Mouse (Mus musculus) hindbrain, postnatal 0 days (tissue): ENCODE measurements around the gene Pgf. TPM values are rescaled to one million over a fixed set of nuclear protein-coding genes. Genes with fewer than 3 reads are reported as not detected.

Experiments used
- ATAC-seq: fragments of 200-750 bp; cut with Nextera tagmentation; 2 replicates; pipeline ENCODE4 v1.8.0; 2017; ENCODE audit warnings: mild to moderate bottlenecking, moderate TSS enrichment, moderate library complexity
- DNase-seq: peaks from one replicate; pipeline ENCODE4 v3.0.0-alpha.2; 2015; ENCODE audit warnings: low spot score
- H3K27ac ChIP-seq: fragments of 300-500 bp; sonication (generic); 2 replicates; pipeline ENCODE4 v1.5.1; 2014; ENCODE audit warnings: mild to moderate bottlenecking
- H3K27me3 ChIP-seq: fragments of 300-500 bp; sonication (generic); 2 replicates; pipeline ENCODE4 v1.6.1; 2014; ENCODE audit warnings: low read length, mixed read lengths; ENCODE audit not compliant: insufficient read depth
- H3K36me3 ChIP-seq: fragments of 300-500 bp; sonication (generic); 2 replicates; pipeline ENCODE4 v1.6.1; 2014; ENCODE audit warnings: low read length, mixed read lengths; ENCODE audit not compliant: insufficient read depth
- H3K4me1 ChIP-seq: fragments of 300-500 bp; sonication (generic); 2 replicates; pipeline ENCODE4 v1.6.1; 2014; ENCODE audit warnings: antibody characterized with exemption, low read length, mixed read lengths; ENCODE audit not compliant: insufficient read depth
- H3K4me2 ChIP-seq: fragments of 300-500 bp; sonication (generic); 2 replicates; pipeline ENCODE4 v1.6.1; 2014; ENCODE audit warnings: low read depth, mild to moderate bottlenecking, low read length, moderate library complexity, mixed read lengths
- H3K4me3 ChIP-seq: fragments of 300-500 bp; sonication (generic); 2 replicates; pipeline ENCODE4 v1.5.1; 2014; ENCODE audit warnings: low read length
- H3K9ac ChIP-seq: fragments of 300-500 bp; sonication (generic); replicated peaks from 2 replicates; pipeline ENCODE4 v1.6.1; 2014; ENCODE audit warnings: mild to moderate bottlenecking, low read length, moderate library complexity, mixed read lengths
- H3K9me3 ChIP-seq: fragments of 300-500 bp; sonication (generic); 2 replicates; pipeline ENCODE4 v1.6.1; 2016; ENCODE audit warnings: low read length, mixed read lengths
- CTCF ChIP-seq: IDR thresholded peaks from 2 replicates; pipeline ENCODE4 v1.5.1; 2016; ENCODE audit warnings: antibody characterized with exemption, control low read depth, low read depth
- WGBS: fragments of 180-500 bp; shearing (Covaris S2); extraction: QIAGEN DNeasy Blood & Tissue Kit; methylation state at CpG from one replicate; pipeline ENCODE4 v1.1.7; 2014; 5-methylcytosine and 5-hydroxymethylcytosine counted together
- polyA plus RNA-seq: library from polyadenylated mRNA; unstranded; fragments of >200 nt; fragmentation: Nextera tagmentation; extraction: Ambion mirVana; gene quantifications from 2 replicates; pipeline ENCODE4 v1.2.1, GENCODE M21; 2015
- total RNA-seq: library from RNA; depleted of rRNA; stranded (reverse); fragments of >200 nt; gene quantifications from 2 replicates; pipeline ENCODE4 v1.2.3, GENCODE M21; 2014

Gene Pgf
- total and polyA plus RNA-seq, 2 experiments from 2014 or later = 5.0 to 10.0 TPM

GRCm38 (mm10) chr12:85174016-85174415 lies 3.6 kb downstream of the Pgf start:
- TF ChIP-seq CTCF = no peak
- Histone ChIP-seq H3K9ac (no peak overlapping the region; the same call in 1 of the 2 replicates), H3K4me3 (no peak overlapping the region), H3K27me3 (peaks cover 3% of the 10 kb centered on the region; the same call in 1 of the 2 replicates), H3K36me3 (no peaks in the 10 kb centered on the region), H3K4me1 (peaks cover 35% of the 10 kb centered on the region), H3K27ac (no peak overlapping the region; the same call in 1 of the 2 replicates), H3K9me3 (no peaks in the 10 kb centered on the region), H3K4me2 (peak overlapping the region; percentile 64)
- DNase-seq (peak; percentile 56), ATAC-seq (no peak)
- WGBS = 49% methylated on average over 7 of the region's 7 CpGs

DNA sequence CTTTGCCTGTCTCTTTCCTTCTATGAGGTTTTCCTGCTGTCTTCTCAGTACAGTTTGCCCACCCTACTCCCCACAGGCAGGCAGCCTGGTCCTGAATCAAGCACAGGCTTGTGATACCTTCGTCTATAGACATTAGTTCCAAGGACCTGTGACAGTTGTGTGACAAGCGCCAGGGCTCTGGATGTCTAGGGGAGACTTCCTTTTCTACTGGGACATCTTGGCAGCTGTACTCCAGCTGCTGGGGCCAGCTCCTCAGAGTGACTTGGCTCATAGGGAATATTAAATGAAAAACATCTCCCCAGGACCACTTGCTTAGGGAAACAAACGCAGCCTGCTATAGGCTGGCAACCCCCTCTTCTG lies 6.7 kb downstream of the Pgf start:
- Histone ChIP-seq H3K4me2 (no peak overlapping the region), H3K27ac (peak overlapping the region; percentile 66), H3K4me3 (no peak overlapping the region), H3K4me1 (peaks cover 20% of the 10 kb centered on the region), H3K9me3 (no peaks in the 10 kb centered on the region), H3K9ac (no peak overlapping the region), H3K27me3 (no peaks in the 10 kb centered on the region), H3K36me3 (no peaks in the 10 kb centered on the region)
- ATAC-seq = no peak
- DNase-seq = no peak
- TF ChIP-seq CTCF = no peak
- 70% methylated on average over 3 of the region's 3 CpGs for WGBS

DNA sequence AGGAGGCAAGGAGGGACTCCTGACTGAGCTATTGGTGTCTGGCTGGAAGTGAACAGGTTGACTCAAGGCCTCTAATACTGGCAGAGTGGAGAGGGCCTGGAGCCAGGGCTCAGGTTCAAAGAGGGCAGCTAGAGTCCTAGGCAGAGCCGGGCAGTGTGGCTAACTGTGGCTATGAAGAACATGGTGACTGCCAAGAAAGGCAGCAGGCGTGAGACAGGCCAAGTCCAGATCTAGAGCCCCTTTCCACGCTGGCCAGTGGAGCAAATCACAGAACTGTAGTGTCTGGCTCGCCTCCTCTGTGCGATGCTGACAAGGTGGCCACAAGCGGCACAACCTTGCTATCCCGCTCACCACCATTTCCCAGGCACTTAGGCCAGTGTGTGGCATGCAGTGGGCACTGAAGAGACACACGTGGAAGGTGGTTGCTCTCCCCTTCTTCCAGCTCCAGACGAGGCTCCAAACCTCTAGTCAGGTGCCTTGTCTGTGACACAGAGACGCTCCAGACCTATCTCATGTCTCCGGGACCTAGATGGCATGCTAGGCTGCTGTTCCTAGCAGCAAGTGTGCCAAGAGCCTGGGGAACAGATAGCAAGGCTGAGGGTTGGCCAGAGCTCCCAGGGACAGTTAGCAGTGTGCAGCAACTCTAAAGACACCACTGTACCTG lies 7.2 kb downstream of the Pgf start:
- Histone ChIP-seq H3K36me3 (no peaks in the 10 kb centered on the region), H3K4me1 (peaks cover 15% of the 10 kb centered on the region), H3K9me3 (no peaks in the 10 kb centered on the region), H3K4me3 (no peak overlapping the region), H3K4me2 (no peak overlapping the region), H3K27me3 (no peaks in the 10 kb centered on the region), H3K27ac (peak overlapping the region; percentile 66), H3K9ac (no peak overlapping the region)
- WGBS = 68% methylated on average over 11 of the region's 11 CpGs
- peak; percentile 52 for DNase-seq
- ATAC-seq = peak; percentile 63
- TF ChIP-seq CTCF = no peak

DNA sequence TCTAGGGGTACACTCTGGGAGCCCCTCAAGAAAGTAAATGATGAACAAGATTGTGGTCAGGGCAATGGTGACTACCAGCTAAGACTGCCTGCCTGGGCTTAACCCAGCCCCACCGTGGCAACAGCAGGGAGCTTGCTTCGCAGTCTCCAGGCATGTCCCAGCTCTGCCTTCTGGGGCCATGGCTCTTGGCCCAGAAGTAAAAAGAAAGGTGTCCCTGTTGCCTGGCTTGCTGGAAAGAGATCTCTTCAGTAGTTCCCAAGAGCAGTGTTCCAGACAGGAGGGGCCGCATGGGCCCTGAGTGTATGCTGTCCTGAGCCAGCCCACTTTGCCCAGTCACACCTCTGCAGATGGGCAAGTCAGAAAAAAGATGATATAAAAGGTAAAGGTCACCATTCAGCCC lies 7.7 kb downstream of the Pgf start:
- H3K9me3 ChIP-seq = no peaks in the 10 kb centered on the region
- H3K4me3 ChIP-seq = no peak overlapping the region
- DNase-seq (peak; percentile 48), ATAC-seq (peak; percentile 90)
- WGBS = 32% methylated on average over 3 of the region's 3 CpGs
- no peaks in the 10 kb centered on the region for H3K27me3 ChIP-seq
- no peak for TF ChIP-seq CTCF
- no peaks in the 10 kb centered on the region for H3K36me3 ChIP-seq
- H3K4me2 ChIP-seq = no peak overlapping the region
- H3K27ac ChIP-seq = peak overlapping the region; percentile 66
- peaks cover 14% of the 10 kb centered on the region for H3K4me1 ChIP-seq
- H3K9ac ChIP-seq = no peak overlapping the region

DNA sequence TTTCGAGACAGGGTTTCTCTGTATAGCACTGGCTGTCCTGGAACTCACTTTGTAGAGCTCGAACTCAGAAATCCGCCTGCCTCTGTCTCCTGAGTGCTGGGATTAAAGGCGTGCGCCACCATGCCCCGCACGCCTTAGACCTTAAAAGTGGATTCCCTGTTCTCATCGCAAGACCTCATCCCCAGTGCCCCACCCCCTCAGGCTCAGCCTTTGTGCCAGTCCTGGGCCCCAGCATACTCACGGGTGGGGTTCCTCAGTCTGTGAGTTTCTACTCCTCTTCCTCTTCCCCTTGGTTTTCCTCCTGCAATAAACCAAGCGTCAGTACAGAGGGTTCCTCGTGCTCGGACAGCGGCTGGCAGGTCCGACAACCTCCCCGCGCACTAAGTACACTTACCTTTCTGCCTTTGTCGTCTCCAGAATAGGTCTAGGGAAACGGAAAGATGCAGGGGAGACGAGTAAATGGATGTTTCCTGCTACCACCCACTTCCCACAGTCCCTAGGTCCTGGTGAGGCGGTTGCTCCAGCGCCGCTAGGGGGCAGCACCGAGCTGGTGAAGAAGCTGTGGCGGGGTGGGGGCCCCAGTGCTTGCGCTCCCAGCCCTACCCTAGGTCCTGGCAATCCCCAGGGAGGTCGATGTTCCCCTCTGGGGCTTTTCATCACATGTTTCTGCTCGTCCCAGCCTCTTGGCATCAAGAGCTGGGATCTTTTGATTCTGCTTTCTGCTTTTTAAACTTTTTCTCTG lies 8.3 kb downstream of the Pgf start:
- WGBS = 26% methylated on average over 27 of the region's 27 CpGs
- Histone ChIP-seq H3K27ac (peak overlapping the region; percentile 66), H3K9me3 (no peaks in the 10 kb centered on the region), H3K27me3 (no peaks in the 10 kb centered on the region), H3K4me1 (peaks cover 14% of the 10 kb centered on the region), H3K36me3 (no peaks in the 10 kb centered on the region), H3K9ac (peak overlapping the region; percentile 50), H3K4me3 (peak overlapping the region; percentile 25), H3K4me2 (peak overlapping the region; percentile 50)
- TF ChIP-seq CTCF = peak; percentile 97
- ATAC-seq = peak; percentile 91
- peak; percentile 91 for DNase-seq

DNA sequence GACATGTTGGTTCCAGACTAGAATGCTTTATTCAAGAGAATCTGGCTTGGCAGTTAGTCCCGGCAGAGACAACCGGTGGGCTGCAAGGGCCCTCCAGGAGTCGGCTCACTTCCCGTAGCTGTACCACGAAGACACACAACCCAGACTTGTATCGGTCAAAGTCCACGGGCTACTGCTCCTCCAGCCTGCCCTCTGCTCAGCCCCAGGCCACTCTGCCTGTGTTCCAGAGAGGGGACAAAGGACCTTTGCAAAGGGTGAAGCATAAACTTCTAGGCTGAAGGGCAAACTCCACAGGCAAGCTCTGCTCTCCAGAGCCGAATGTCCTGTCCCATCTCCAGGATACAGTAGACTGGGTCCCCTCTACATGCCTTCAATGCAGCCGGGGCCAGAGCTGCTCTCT lies 11.0 kb downstream of the Pgf start:
- no peak for TF ChIP-seq CTCF
- DNase-seq = no peak
- Histone ChIP-seq H3K27me3 (no peaks in the 10 kb centered on the region), H3K4me2 (no peak overlapping the region), H3K36me3 (no peaks in the 10 kb centered on the region), H3K9me3 (no peaks in the 10 kb centered on the region), H3K9ac (no peak overlapping the region), H3K4me1 (peaks cover 10% of the 10 kb centered on the region), H3K27ac (no peak overlapping the region), H3K4me3 (no peak overlapping the region)
- no peak for ATAC-seq
- 90% methylated on average over 9 of the region's 9 CpGs for WGBS

GRCm38 (mm10) chr12:85164996-85165395 lies 12.6 kb downstream of the Pgf start:
- Histone ChIP-seq H3K27me3 (no peaks in the 10 kb centered on the region), H3K9me3 (no peaks in the 10 kb centered on the region), H3K27ac (no peak overlapping the region), H3K36me3 (no peaks in the 10 kb centered on the region), H3K4me1 (peaks cover 4% of the 10 kb centered on the region; the same call in 1 of the 2 replicates), H3K4me2 (no peak overlapping the region), H3K4me3 (no peak overlapping the region), H3K9ac (no peak overlapping the region)
- DNase-seq = no peak
- 79% methylated on average over 5 of the region's 5 CpGs for WGBS
- TF ChIP-seq CTCF = no peak
- ATAC-seq = no peak
